Mouse (Mus musculus): Measurements from ENCODE around the gene Osbpl2. TPM values are rescaled to one million over a fixed set of nuclear protein-coding genes. Genes with fewer than 3 reads are reported as not detected.
"Not testable (repeated sequence)": the region's sequence is repeated elsewhere in the genome, so short reads cannot be mapped to it uniquely, and the experiment has no call there.

Gene Osbpl2
- total RNA-seq, 4 experiments from 2014 or later, result 16.6 to 19.2 (median 18.1) TPM

- no peak for DNase-seq (ENCODE audit: low spot score in 2 of 2)
These were observed 29.4 kb downstream of the Osbpl2 start for GRCm38 (mm10) chr2:180148551-180148950.

GRCm38 (mm10) chr2:180154796-180155195, 35.7 kb downstream of the Osbpl2 start:
- no peak for DNase-seq (ENCODE audit: low spot score in 2 of 2)

- no peak for DNase-seq (ENCODE audit: low spot score in 2 of 2)
These were observed 39.5 kb downstream of the Osbpl2 start for GRCm38 (mm10) chr2:180158627-180159026.

- DNase-seq (ENCODE audit: low spot score in 2 of 2), result no peak
These were observed 46.7 kb downstream of the Osbpl2 start for GRCm38 (mm10) chr2:180165855-180166254.

- DNase-seq (ENCODE audit: low spot score in 2 of 2), result no peak
These were observed 47.8 kb downstream of the Osbpl2 start for GRCm38 (mm10) chr2:180166869-180167268.

- no peak for DNase-seq (ENCODE audit: low spot score in 2 of 2)
These were observed 51.2 kb downstream of the Osbpl2 start for GRCm38 (mm10) chr2:180170151-180170805.

- DNase-seq (ENCODE audit: low spot score in 2 of 2), result peak; percentile 98
These were observed 51.9 kb downstream of the Osbpl2 start, which contains the start of gene Adrm1 for GRCm38 (mm10) chr2:180170806-180171521. Adrm1 (plus strand) TSS chr2:180171485.

GRCm38 (mm10) chr2:180171522-180172070, 52.5 kb downstream of the Osbpl2 start:
- no peak for DNase-seq (ENCODE audit: low spot score in 2 of 2)

GRCm38 (mm10) chr2:180172152-180172551, 53.0 kb downstream of the Osbpl2 start:
- DNase-seq (ENCODE audit: low spot score in 2 of 2), result peak in 1 of 2 experiments; percentile 4

GRCm38 (mm10) chr2:180173163-180173562, 54.1 kb downstream of the Osbpl2 start:
- DNase-seq (ENCODE audit: low spot score in 2 of 2), result no peak

GRCm38 (mm10) chr2:180173711-180174110, 54.6 kb downstream of the Osbpl2 start:
- DNase-seq (ENCODE audit: low spot score in 2 of 2), result not testable (repeated sequence)

GRCm38 (mm10) chr2:180174121-180174520, 55.0 kb downstream of the Osbpl2 start:
- DNase-seq (ENCODE audit: low spot score in 2 of 2), result no peak

- DNase-seq (ENCODE audit: low spot score in 2 of 2), result no peak
These were observed 56.6 kb downstream of the Osbpl2 start for GRCm38 (mm10) chr2:180175725-180176124.

- no peak for DNase-seq (ENCODE audit: low spot score in 2 of 2)
These were observed 62.4 kb downstream of the Osbpl2 start for GRCm38 (mm10) chr2:180181542-180181941.

- DNase-seq (ENCODE audit: low spot score in 2 of 2), result no peak
These were observed 65.1 kb downstream of the Osbpl2 start for GRCm38 (mm10) chr2:180184011-180184751.

GRCm38 (mm10) chr2:180184752-180185109, 65.6 kb downstream of the Osbpl2 start:
- no peak for DNase-seq (ENCODE audit: low spot score in 2 of 2)

- DNase-seq (ENCODE audit: low spot score in 2 of 2), result peak; percentile 46 to 68
These were observed 66.6 kb downstream of the Osbpl2 start for GRCm38 (mm10) chr2:180185686-180186085.

GRCm38 (mm10) chr2:180187362-180187761, 68.3 kb downstream of the Osbpl2 start:
- no peak for DNase-seq (ENCODE audit: low spot score in 2 of 2)

GRCm38 (mm10) chr2:180196610-180197322, 77.7 kb downstream of the Osbpl2 start:
- no peak for DNase-seq (ENCODE audit: low spot score in 2 of 2)

- DNase-seq (ENCODE audit: low spot score in 2 of 2), result no peak
These were observed 78.4 kb downstream of the Osbpl2 start for GRCm38 (mm10) chr2:180197323-180198037.

- no peak for DNase-seq (ENCODE audit: low spot score in 2 of 2)
These were observed 79.7 kb downstream of the Osbpl2 start for GRCm38 (mm10) chr2:180198782-180199181.
